Mouse (Mus musculus): ENCODE measurements around the gene Mcf2l.

Gene Mcf2l

DNA sequence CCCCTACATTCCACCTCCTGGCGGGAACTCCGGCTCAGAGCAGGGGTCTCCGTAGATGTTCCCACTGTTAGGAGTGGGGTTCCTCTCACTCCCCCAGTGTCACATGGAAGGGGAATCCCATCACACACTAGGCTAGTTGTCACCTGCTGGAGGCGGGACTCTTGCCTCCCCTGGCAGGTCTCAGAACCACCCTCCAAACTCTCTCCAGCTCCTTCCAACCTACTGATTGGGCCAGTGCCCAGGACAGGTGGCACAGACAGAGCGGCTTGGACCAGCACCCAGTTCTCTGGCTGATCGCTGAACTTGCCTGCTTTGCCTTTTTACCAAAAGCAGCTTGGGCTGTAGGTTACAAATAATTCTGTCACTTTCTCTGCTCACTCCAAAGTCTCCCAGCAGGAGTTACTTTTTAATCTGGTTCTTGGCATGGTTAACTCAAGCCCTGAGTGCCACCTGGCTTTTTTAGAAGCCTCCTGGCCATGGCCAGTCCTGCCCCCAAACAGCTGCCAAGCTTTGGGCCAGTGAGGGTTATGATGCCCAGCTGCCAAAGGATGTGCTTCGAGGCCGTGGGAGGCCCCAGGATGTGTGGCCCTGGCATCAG is 687 bp downstream of the Mcf2l start:
- no peak for DNase-seq (ENCODE audit: low spot score)

DNA sequence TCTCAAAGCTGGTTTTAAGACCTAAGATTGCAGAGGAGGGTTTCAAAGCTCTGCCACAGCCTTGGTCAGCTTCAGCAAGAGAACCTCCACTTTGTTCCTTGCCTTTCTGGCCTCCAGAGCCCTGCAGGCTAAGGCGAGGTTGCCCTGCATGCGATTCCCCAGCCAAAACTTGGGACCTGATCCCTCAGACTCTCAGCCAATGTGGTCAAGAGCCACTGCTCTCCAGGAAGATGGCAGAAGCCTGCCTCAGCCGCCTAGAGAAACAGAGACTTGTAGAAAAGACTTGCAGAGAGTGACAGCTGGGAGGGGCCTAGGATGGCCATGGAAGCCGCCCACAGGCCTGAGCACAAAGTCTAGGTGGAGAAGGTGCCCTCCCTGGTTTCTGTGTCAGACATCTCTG is 1.4 kb downstream of the Mcf2l start:
- no peak for DNase-seq (ENCODE audit: low spot score)

- no peak for DNase-seq (ENCODE audit: low spot score)
Measured at GRCm38 (mm10) chr8:12877126-12877525, 3.5 kb downstream of the Mcf2l start.

DNA sequence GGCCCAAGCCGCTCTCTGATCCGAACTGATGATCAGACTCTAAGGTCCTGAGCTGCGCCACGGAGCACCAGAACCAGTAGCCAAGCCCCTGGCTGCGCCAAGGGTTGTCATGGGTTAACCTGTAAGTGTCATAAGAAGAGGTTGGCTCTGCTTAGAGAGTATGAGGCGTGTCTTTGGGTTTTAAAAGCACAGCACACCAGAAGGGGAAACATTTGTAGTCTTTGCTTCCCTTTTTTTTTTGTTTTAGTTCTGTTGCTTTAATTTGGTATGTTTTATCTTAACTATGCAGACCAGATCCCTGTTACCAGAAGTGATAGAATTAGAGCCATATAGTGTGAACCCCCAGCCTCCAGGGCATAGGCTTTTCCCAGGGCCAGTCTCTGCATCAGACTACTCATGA is 6.6 kb downstream of the Mcf2l start:
- no peak for DNase-seq (ENCODE audit: low spot score)

- no peak for DNase-seq (ENCODE audit: low spot score)
Measured at GRCm38 (mm10) chr8:12883051-12884004, 9.7 kb downstream of the Mcf2l start.

GRCm38 (mm10) chr8:12887772-12888435 is 14.3 kb downstream of the Mcf2l start:
- no peak for DNase-seq (ENCODE audit: low spot score)

GRCm38 (mm10) chr8:12889046-12889598 is 15.5 kb downstream of the Mcf2l start:
- no peak for DNase-seq (ENCODE audit: low spot score)

DNA sequence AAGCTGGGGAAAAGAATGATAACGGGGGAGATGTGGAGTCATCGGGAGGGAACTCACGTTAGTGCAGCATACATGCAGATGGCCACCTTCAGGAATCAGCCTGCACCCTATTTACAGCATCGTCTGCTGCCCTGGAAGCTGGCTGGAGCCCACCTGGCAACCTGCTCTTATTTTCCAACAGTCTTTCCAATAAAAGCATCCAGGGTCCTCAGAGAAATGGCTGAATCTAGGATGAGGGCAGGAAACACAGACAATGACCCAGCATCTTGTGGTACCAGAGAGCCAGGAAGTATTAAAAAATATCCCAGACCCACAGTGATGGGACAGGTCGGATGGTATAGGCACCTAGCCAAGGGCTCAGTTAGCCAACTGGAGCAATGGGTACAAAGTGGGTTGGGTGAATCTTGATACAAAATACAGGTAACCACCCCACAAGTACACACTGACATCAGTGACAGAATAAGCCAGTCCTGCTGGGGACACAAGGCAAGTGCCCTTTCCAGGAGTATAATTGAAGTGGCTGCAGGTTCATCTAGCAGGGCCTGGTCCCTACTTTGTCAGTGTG is 19.4 kb downstream of the Mcf2l start:
- DNase-seq (ENCODE audit: low spot score), result no peak

DNA sequence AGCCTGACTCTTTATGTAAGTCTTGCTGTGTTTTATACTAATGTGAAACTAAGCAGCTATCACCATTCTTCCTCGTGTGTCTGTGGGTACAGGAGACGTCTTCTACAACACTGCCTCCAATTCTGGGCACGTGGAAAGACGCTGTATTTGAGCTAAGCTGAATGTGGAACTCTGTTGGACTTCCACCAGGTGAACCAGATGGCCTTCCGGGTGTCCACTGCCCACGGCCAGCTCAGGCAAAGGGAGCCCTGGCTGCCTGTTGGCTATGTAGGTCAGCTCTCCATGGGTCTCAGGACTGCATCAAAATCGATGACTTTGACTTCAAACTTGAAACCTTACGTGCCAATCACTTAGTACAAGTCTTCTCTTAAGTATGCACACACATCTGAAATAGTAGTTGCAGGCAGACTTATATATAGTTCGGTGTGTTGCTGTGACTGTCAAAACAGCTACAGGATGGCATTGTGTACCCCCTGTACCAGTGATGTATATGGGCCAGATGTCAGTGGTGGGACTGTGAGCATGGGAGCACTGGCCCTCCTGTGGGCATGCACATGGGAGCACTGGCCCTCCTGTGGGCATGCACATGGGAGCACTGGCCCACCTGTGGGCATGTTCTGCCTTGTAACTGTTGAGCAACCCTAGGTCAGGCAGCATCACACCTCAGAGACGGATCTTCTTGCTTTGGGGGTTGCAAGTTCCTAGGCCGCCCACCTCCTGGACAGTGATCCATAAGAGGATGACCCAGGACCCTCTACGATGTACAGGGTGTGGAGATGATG is 20.4 kb downstream of the Mcf2l start:
- no peak for DNase-seq (ENCODE audit: low spot score)

- no peak for DNase-seq (ENCODE audit: low spot score)
Measured at GRCm38 (mm10) chr8:12894783-12895534, 21.4 kb downstream of the Mcf2l start.

GRCm38 (mm10) chr8:12895535-12896150 is 22.0 kb downstream of the Mcf2l start:
- no peak for DNase-seq (ENCODE audit: low spot score)

- DNase-seq (ENCODE audit: low spot score), result peak; percentile 61
Measured at GRCm38 (mm10) chr8:12896494-12897373, 23.1 kb downstream of the Mcf2l start.

- no peak for DNase-seq (ENCODE audit: low spot score)
Measured at GRCm38 (mm10) chr8:12897815-12898214, 24.2 kb downstream of the Mcf2l start.

DNA sequence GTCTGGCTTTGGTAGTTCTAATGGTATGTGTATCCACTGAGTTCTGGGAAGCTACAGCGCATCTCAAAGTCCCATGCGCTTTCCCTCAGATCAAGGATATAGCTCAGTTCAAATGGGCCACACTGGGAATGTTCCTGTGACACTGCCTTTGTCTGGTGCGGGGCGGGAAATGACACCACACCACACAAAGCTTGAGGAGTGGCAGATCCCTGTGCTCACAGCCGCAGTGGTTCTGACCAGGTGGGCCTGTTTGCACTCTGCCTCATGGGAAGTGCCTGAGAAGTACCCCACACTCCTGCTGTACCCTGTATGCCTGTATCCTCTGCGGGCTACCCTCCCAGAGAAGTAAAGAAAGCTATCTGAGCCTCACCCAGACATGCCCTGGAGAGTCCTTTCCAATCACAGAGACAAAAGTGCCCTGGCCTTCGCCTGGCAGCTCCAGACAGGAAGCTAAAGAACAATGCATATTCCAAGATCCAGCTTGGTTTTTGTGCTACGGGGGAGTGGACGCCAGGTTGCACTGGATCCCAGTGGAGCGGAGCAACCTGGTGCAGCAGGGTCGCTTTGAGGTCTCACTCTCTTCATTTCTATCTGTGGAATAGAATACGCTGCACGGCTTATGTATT is 30.3 kb downstream of the Mcf2l start:
- DNase-seq (ENCODE audit: low spot score), result no peak

DNA sequence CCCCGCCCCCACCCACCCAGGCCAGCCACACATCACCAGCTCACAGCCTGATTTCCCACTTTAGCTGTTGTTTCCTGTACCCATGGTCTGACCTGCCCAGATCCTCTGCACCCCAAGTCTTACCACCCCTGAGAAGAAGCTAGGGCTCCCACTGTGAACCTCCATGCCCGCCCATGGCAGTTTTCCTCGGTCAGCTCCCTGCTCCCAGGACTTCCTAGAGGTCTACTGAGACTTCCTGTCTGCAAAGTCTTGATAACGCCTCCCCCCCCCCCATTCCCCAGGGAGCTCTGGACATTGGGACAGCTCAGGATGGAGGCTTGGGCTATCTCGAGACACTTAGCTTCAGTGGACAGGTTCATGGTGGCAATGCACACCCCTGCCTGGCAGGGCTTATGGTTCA is 31.5 kb downstream of the Mcf2l start:
- no peak for DNase-seq (ENCODE audit: low spot score)

DNA sequence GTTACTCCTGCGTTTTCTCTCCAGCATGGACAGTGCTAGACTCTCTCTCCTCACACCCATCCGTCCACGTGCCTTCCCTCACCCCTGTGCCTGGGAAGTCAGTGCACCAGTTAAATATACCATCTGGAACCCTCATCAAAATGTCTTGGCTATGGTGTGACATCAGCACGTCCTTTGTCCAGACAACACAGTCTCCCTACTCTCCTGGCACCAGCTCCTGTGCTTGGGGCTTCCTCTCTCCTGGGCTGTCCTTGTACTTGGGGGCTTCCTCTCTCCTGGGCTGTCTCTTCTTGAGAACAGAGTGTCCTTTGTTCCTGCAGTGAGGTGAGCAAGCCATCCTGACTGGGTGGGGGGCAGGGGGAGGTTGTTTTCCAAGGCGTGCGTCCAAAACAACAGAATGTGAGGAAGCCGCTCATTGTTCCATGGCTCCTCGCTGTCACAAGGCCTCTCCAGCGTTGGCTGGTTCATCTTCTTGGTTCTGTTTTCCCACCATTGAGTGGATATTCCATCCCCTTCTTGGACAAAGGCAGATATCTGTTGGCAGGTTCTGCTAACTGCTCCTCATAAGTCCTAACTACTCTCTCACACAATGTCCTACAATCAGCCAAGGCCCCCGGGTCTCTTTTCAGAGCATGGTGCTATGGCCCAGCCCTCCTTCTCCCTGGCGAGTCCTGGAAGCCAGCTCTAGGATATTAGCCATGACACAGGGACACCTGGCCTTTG is 32.2 kb downstream of the Mcf2l start:
- DNase-seq (ENCODE audit: low spot score), result no peak

- DNase-seq (ENCODE audit: low spot score), result no peak
Measured at GRCm38 (mm10) chr8:12906597-12906996, 33.0 kb downstream of the Mcf2l start.

GRCm38 (mm10) chr8:12907730-12908129 is 34.1 kb downstream of the Mcf2l start:
- no peak for DNase-seq (ENCODE audit: low spot score)
